Mouse (Mus musculus) MEL (cell line): ENCODE data around the gene Tlx1.

Experiments used
- CHD2 ChIP-seq: IDR thresholded peaks from 2 replicates; pipeline ENCODE4 v1.6.1; 2011; ENCODE audit warnings: low read length, improper control_type of control experiment
- CTCF ChIP-seq, 3 experiments: IDR thresholded peaks in 2 of 3; conservative IDR thresholded peaks in 1 of 3; 2 replicates each; pipeline ENCODE4 v1.5.1; 2011 to 2012; ENCODE audit warnings: low read length in 3 of 3, low read depth in 2 of 3, mild to moderate bottlenecking in 2 of 3, improper control_type of control experiment in 1 of 3, inconsistent platforms in 1 of 3, mixed read lengths in 1 of 3, moderate library complexity in 1 of 3; ENCODE audit not compliant: control insufficient read depth in 1 of 3, insufficient read depth in 1 of 3, poor library complexity in 1 of 3, severe bottlenecking in 1 of 3
- GABPA ChIP-seq: IDR thresholded peaks from 2 replicates; pipeline ENCODE4 v1.6.1; 2012; ENCODE audit warnings: low read depth, mild to moderate bottlenecking, inconsistent platforms, low read length, improper control_type of control experiment, moderate library complexity
- GATA1 ChIP-seq: IDR thresholded peaks from 2 replicates; pipeline ENCODE4 v1.6.1; 2011; ENCODE audit warnings: low read depth, low read length, improper control_type of control experiment

GRCm38 (mm10) chr19:45150490-45151181, at the start of gene Tlx1:
- no peak for TF ChIP-seq GATA1
- no peak for TF ChIP-seq GABPA
- TF ChIP-seq CTCF (IDR thresholded peaks at IDR 0.05 in 2 of 3, conservative IDR thresholded peaks at IDR 0.05 in 1 of 3; ENCODE audit: control insufficient read depth in 1 of 3, insufficient read depth in 1 of 3, low read depth in 2 of 3, low read length in 3 of 3, poor library complexity in 1 of 3, severe bottlenecking in 1 of 3) = no peak
- TF ChIP-seq CHD2 = no peak
